Mouse (Mus musculus) testis, postnatal 14 days (tissue): Measurements from ENCODE around the gene Hepacam.

Experiments used
- DNase-seq: peaks from one replicate; pipeline ENCODE4 v3.0.0; 2021; ENCODE audit warnings: low spot score

Gene Hepacam

GRCm38 (mm10) chr9:37433823-37434560 is 66.8 kb downstream of the Hepacam start:
- no peak for DNase-seq

- no peak for DNase-seq
Measured at GRCm38 (mm10) chr9:37434932-37435331, 67.8 kb downstream of the Hepacam start.

- DNase-seq: no peak
Measured at GRCm38 (mm10) chr9:37435616-37436015, 68.5 kb downstream of the Hepacam start.
